Mouse (Mus musculus): ENCODE data around the gene Npw. TPM values are rescaled to one million over a fixed set of nuclear protein-coding genes. Genes with fewer than 3 reads are reported as not detected.
A peak's percentile ranks its signal among the peaks of the same experiment; 100 is the strongest.

Gene Npw
- polyA plus RNA-seq, 1 experiment from 2014 or later: not detected

- no peaks in the 10 kb centered on the region for H3K27me3 ChIP-seq (ENCODE audit: control insufficient read depth, insufficient read depth, low read length)
- WGBS: 87% methylated on average over 7 of the region's 7 CpGs
- 0 out of 2 replicates have a peak, but pooled peaks cover 3% of the 10 kb centered on the region for H3K4me1 ChIP-seq (ENCODE audit: control insufficient read depth, insufficient read depth, low read length)
- H3K9me3 ChIP-seq (ENCODE audit: control insufficient read depth, low read length): no peaks in the 10 kb centered on the region
- H3K4me3 ChIP-seq (ENCODE audit: low read depth, low read length): no peak overlapping the region
- H3K36me3 ChIP-seq (ENCODE audit: control insufficient read depth, insufficient read depth, low read length): 0 out of 2 replicates have a peak, but pooled peaks cover 4% of the 10 kb centered on the region
- no peak overlapping the region for H3K9ac ChIP-seq (replicated peaks; ENCODE audit: low read depth, low read length)
- H3K27ac ChIP-seq (ENCODE audit: low read depth, low read length): no peak overlapping the region
- no peak overlapping the region for H3K4me2 ChIP-seq (ENCODE audit: low read depth, low read length)
- ATAC-seq (ENCODE audit: low read depth): no peak
Observed at GRCm38 (mm10) chr17:24640119-24640518, 18.1 kb downstream of the Npw start.

GRCm38 (mm10) chr17:24639571-24639988 lies 18.7 kb downstream of the Npw start:
- Histone ChIP-seq H3K4me3 (ENCODE audit: low read depth, low read length) (no peak overlapping the region), H3K36me3 (ENCODE audit: control insufficient read depth, insufficient read depth, low read length) (0 out of 2 replicates have a peak, but pooled peaks cover 4% of the 10 kb centered on the region), H3K9me3 (ENCODE audit: control insufficient read depth, low read length) (no peaks in the 10 kb centered on the region), H3K9ac (replicated peaks; ENCODE audit: low read depth, low read length) (no peak overlapping the region), H3K4me2 (ENCODE audit: low read depth, low read length) (no peak overlapping the region), H3K27ac (ENCODE audit: low read depth, low read length) (no peak overlapping the region), H3K4me1 (ENCODE audit: control insufficient read depth, insufficient read depth, low read length) (0 out of 2 replicates have a peak, but pooled peaks cover 3% of the 10 kb centered on the region), H3K27me3 (ENCODE audit: control insufficient read depth, insufficient read depth, low read length) (no peaks in the 10 kb centered on the region)
- WGBS: 59% methylated on average over 5 of the region's 5 CpGs
- ATAC-seq (ENCODE audit: low read depth): 0 out of 2 replicates have a peak, but pooled peaks have one; percentile 26

GRCm38 (mm10) chr17:24638840-24639239 lies 19.4 kb downstream of the Npw start:
- H3K9ac ChIP-seq (replicated peaks; ENCODE audit: low read depth, low read length): no peak overlapping the region
- H3K27me3 ChIP-seq (ENCODE audit: control insufficient read depth, insufficient read depth, low read length): no peaks in the 10 kb centered on the region
- H3K4me1 ChIP-seq (ENCODE audit: control insufficient read depth, insufficient read depth, low read length): 0 out of 2 replicates have a peak, but pooled peaks cover 3% of the 10 kb centered on the region
- 0 out of 2 replicates have a peak, but pooled peaks cover 4% of the 10 kb centered on the region for H3K36me3 ChIP-seq (ENCODE audit: control insufficient read depth, insufficient read depth, low read length)
- 68% methylated on average over 9 of the region's 9 CpGs for WGBS
- H3K4me2 ChIP-seq (ENCODE audit: low read depth, low read length): no peak overlapping the region
- no peaks in the 10 kb centered on the region for H3K9me3 ChIP-seq (ENCODE audit: control insufficient read depth, low read length)
- no peak overlapping the region for H3K4me3 ChIP-seq (ENCODE audit: low read depth, low read length)
- 0 out of 2 replicates have a peak, but pooled peaks have one; percentile 13 for ATAC-seq (ENCODE audit: low read depth)
- H3K27ac ChIP-seq (ENCODE audit: low read depth, low read length): no peak overlapping the region

GRCm38 (mm10) chr17:24638214-24638613 lies 20.0 kb downstream of the Npw start:
- 0 out of 2 replicates have a peak, but pooled peaks cover 3% of the 10 kb centered on the region for H3K4me1 ChIP-seq (ENCODE audit: control insufficient read depth, insufficient read depth, low read length)
- H3K27ac ChIP-seq (ENCODE audit: low read depth, low read length): no peak overlapping the region
- no peak for ATAC-seq (ENCODE audit: low read depth)
- H3K9me3 ChIP-seq (ENCODE audit: control insufficient read depth, low read length): no peaks in the 10 kb centered on the region
- H3K4me2 ChIP-seq (ENCODE audit: low read depth, low read length): no peak overlapping the region
- no peak overlapping the region for H3K9ac ChIP-seq (replicated peaks; ENCODE audit: low read depth, low read length)
- H3K27me3 ChIP-seq (ENCODE audit: control insufficient read depth, insufficient read depth, low read length): no peaks in the 10 kb centered on the region
- 95% methylated on average over 4 of the region's 4 CpGs for WGBS
- 0 out of 2 replicates have a peak, but pooled peaks cover 4% of the 10 kb centered on the region for H3K36me3 ChIP-seq (ENCODE audit: control insufficient read depth, insufficient read depth, low read length)
- no peak overlapping the region for H3K4me3 ChIP-seq (ENCODE audit: low read depth, low read length)

- no peak overlapping the region for H3K4me2 ChIP-seq (ENCODE audit: low read depth, low read length)
- H3K36me3 ChIP-seq (ENCODE audit: control insufficient read depth, insufficient read depth, low read length): 0 out of 2 replicates have a peak, but pooled peaks cover 4% of the 10 kb centered on the region
- H3K4me1 ChIP-seq (ENCODE audit: control insufficient read depth, insufficient read depth, low read length): peaks cover 3% of the 10 kb centered on the region
- no peak overlapping the region for H3K9ac ChIP-seq (replicated peaks; ENCODE audit: low read depth, low read length)
- 75% methylated on average over 5 of the region's 5 CpGs for WGBS
- ATAC-seq (ENCODE audit: low read depth): no peak
- H3K4me3 ChIP-seq (ENCODE audit: low read depth, low read length): no peak overlapping the region
- no peak overlapping the region for H3K27ac ChIP-seq (ENCODE audit: low read depth, low read length)
- no peaks in the 10 kb centered on the region for H3K27me3 ChIP-seq (ENCODE audit: control insufficient read depth, insufficient read depth, low read length)
- no peaks in the 10 kb centered on the region for H3K9me3 ChIP-seq (ENCODE audit: control insufficient read depth, low read length)
Observed at GRCm38 (mm10) chr17:24636781-24637481, 21.3 kb downstream of the Npw start.

GRCm38 (mm10) chr17:24635694-24636093 lies 22.6 kb downstream of the Npw start:
- no peak for ATAC-seq (ENCODE audit: low read depth)
- H3K9me3 ChIP-seq (ENCODE audit: control insufficient read depth, low read length): no peaks in the 10 kb centered on the region
- 98% methylated on average over 5 of the region's 5 CpGs for WGBS

GRCm38 (mm10) chr17:24635024-24635423 lies 23.2 kb downstream of the Npw start:
- H3K4me1 ChIP-seq (ENCODE audit: control insufficient read depth, insufficient read depth, low read length): peaks cover 8% of the 10 kb centered on the region
- no peak overlapping the region for H3K4me2 ChIP-seq (ENCODE audit: low read depth, low read length)
- H3K9me3 ChIP-seq (ENCODE audit: control insufficient read depth, low read length): no peaks in the 10 kb centered on the region
- H3K27ac ChIP-seq (ENCODE audit: low read depth, low read length): no peak overlapping the region
- H3K36me3 ChIP-seq (ENCODE audit: control insufficient read depth, insufficient read depth, low read length): peaks cover 10% of the 10 kb centered on the region
- no peaks in the 10 kb centered on the region for H3K27me3 ChIP-seq (ENCODE audit: control insufficient read depth, insufficient read depth, low read length)
- H3K4me3 ChIP-seq (ENCODE audit: low read depth, low read length): no peak overlapping the region
- H3K9ac ChIP-seq (replicated peaks; ENCODE audit: low read depth, low read length): no peak overlapping the region
- WGBS: 79% methylated on average over 4 of the region's 4 CpGs
- ATAC-seq (ENCODE audit: low read depth): no peak

More at GRCm38 (mm10) chr17:24635694-24636093, 22.6 kb downstream of the Npw start:
- Histone ChIP-seq H3K9ac (replicated peaks; ENCODE audit: low read depth, low read length) (no peak overlapping the region), H3K27me3 (ENCODE audit: control insufficient read depth, insufficient read depth, low read length) (no peaks in the 10 kb centered on the region), H3K27ac (ENCODE audit: low read depth, low read length) (no peak overlapping the region), H3K4me2 (ENCODE audit: low read depth, low read length) (no peak overlapping the region), H3K4me3 (ENCODE audit: low read depth, low read length) (no peak overlapping the region), H3K4me1 (ENCODE audit: control insufficient read depth, insufficient read depth, low read length) (peaks cover 8% of the 10 kb centered on the region), H3K36me3 (ENCODE audit: control insufficient read depth, insufficient read depth, low read length) (0 out of 2 replicates have a peak, but pooled peaks cover 3% of the 10 kb centered on the region)

- peaks cover 5% of the 10 kb centered on the region for H3K4me1 ChIP-seq (ENCODE audit: control insufficient read depth, insufficient read depth, low read length)
- H3K27ac ChIP-seq (ENCODE audit: low read depth, low read length): no peak overlapping the region
- 93% methylated on average over 11 of the region's 11 CpGs for WGBS
- H3K9me3 ChIP-seq (ENCODE audit: control insufficient read depth, low read length): no peaks in the 10 kb centered on the region
- H3K36me3 ChIP-seq (ENCODE audit: control insufficient read depth, insufficient read depth, low read length): peaks cover 20% of the 10 kb centered on the region
- ATAC-seq (ENCODE audit: low read depth): no peak
- H3K4me3 ChIP-seq (ENCODE audit: low read depth, low read length): no peak overlapping the region
- no peak overlapping the region for H3K4me2 ChIP-seq (ENCODE audit: low read depth, low read length)
- H3K9ac ChIP-seq (replicated peaks; ENCODE audit: low read depth, low read length): no peak overlapping the region
- H3K27me3 ChIP-seq (ENCODE audit: control insufficient read depth, insufficient read depth, low read length): no peaks in the 10 kb centered on the region
Observed at GRCm38 (mm10) chr17:24633831-24634230, 24.4 kb downstream of the Npw start.

- ATAC-seq (ENCODE audit: low read depth): peak; percentile 15; the same call in 1 of the 2 replicates
- 11% methylated on average over 22 of the region's 22 CpGs for WGBS
- H3K4me2 ChIP-seq (ENCODE audit: low read depth, low read length): peak overlapping the region; percentile 85
Observed at GRCm38 (mm10) chr17:24632813-24633449, 25.3 kb downstream of the Npw start.

More at GRCm38 (mm10) chr17:24632813-24633449, 25.3 kb downstream of the Npw start:
- Histone ChIP-seq H3K27me3 (ENCODE audit: control insufficient read depth, insufficient read depth, low read length) (no peaks in the 10 kb centered on the region), H3K27ac (ENCODE audit: low read depth, low read length) (peak overlapping the region; percentile 73), H3K4me1 (ENCODE audit: control insufficient read depth, insufficient read depth, low read length) (peaks cover 5% of the 10 kb centered on the region), H3K4me3 (ENCODE audit: low read depth, low read length) (peak overlapping the region; percentile 65), H3K9ac (replicated peaks; ENCODE audit: low read depth, low read length) (peak overlapping the region; percentile 58), H3K9me3 (ENCODE audit: control insufficient read depth, low read length) (no peaks in the 10 kb centered on the region), H3K36me3 (ENCODE audit: control insufficient read depth, insufficient read depth, low read length) (peaks cover 27% of the 10 kb centered on the region)

Data from neural tube, embryonic 14.5 days (tissue).